Mouse (Mus musculus): ENCODE data around the gene Auts2. TPM values are rescaled to one million over a fixed set of nuclear protein-coding genes. Genes with fewer than 3 reads are reported as not detected.

Auts2 gene
- polyA plus RNA-seq, 1 experiment = 9.2 TPM

DNA sequence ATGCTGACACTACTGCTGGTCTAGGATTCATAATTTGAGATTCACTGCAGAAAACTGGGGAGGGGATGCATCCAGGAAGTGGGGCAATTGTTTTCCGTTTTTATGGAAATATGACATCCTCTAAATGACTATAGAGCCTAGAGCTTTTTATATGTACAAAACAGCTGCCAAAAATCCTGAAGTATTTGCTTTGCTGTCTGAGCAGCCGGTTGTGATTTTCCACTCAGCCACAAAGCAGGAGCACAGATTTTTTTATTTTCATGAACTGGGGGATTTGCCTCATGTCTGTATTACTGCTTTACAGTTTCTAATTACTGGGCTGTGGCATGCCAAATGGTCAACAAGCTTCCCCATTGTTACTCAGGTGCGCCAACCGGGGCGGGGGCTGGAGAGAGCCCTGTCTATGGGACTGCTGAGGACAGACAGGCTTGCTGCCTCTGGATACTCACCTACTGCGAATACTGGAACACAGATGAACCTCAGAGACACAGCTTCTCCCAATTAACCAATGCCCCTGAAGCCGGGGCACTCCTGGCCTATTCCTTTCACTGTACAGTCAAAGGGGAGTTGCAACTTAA, 53.3 kb downstream of the Auts2 start:
- Histone ChIP-seq H3K4me3 (ENCODE audit: insufficient read depth, low read depth, low read length) (no peak overlapping the region), H3K27me3 (replicated peaks; ENCODE audit: control insufficient read depth, insufficient read depth, low read length) (no peaks in the 10 kb centered on the region), H3K27ac (ENCODE audit: insufficient read depth, low read depth, low read length) (no peak overlapping the region), H3K36me3 (ENCODE audit: control insufficient read depth, insufficient read depth, low read length) (no peaks in the 10 kb centered on the region), H3K4me1 (ENCODE audit: control insufficient read depth, insufficient read depth, low read length) (no peaks in the 10 kb centered on the region)
- DNase-seq = no peak
- WGBS = 75% methylated on average over 7 of the region's 7 CpGs
- TF ChIP-seq POLR2A (IDR thresholded peaks at IDR 0.05; ENCODE audit: low read depth, low read length) = no peak
- TF ChIP-seq CTCF (conservative IDR thresholded peaks at IDR 0.05; ENCODE audit: insufficient read depth, insufficient read length, low read depth, low read length) = no peak

GRCm38 (mm10) chr5:132486831-132487230, 56.3 kb downstream of the Auts2 start:
- WGBS = 63% methylated on average over 7 of the region's 7 CpGs
- Histone ChIP-seq H3K36me3 (ENCODE audit: control insufficient read depth, insufficient read depth, low read length) (no peaks in the 10 kb centered on the region), H3K27me3 (replicated peaks; ENCODE audit: control insufficient read depth, insufficient read depth, low read length) (no peaks in the 10 kb centered on the region), H3K4me3 (ENCODE audit: insufficient read depth, low read depth, low read length) (no peak overlapping the region), H3K27ac (ENCODE audit: insufficient read depth, low read depth, low read length) (no peak overlapping the region), H3K4me1 (ENCODE audit: control insufficient read depth, insufficient read depth, low read length) (no peaks in the 10 kb centered on the region)
- DNase-seq = peak; percentile 23
- no peak for TF ChIP-seq CTCF (conservative IDR thresholded peaks at IDR 0.05; ENCODE audit: insufficient read depth, insufficient read length, low read depth, low read length)
- no peak for TF ChIP-seq POLR2A (IDR thresholded peaks at IDR 0.05; ENCODE audit: low read depth, low read length)

- H3K27me3 ChIP-seq (replicated peaks; ENCODE audit: control insufficient read depth, insufficient read depth, low read length) = 0 out of 2 replicates have a peak, but pooled peaks cover under 1% of the 10 kb centered on the region
- TF ChIP-seq POLR2A (IDR thresholded peaks at IDR 0.05; ENCODE audit: low read depth, low read length) = no peak
- TF ChIP-seq CTCF (conservative IDR thresholded peaks at IDR 0.05; ENCODE audit: insufficient read depth, insufficient read length, low read depth, low read length) = no peak
- H3K27ac ChIP-seq (ENCODE audit: insufficient read depth, low read depth, low read length) = no peak overlapping the region
- DNase-seq = no peak
- H3K36me3 ChIP-seq (ENCODE audit: control insufficient read depth, insufficient read depth, low read length) = no peaks in the 10 kb centered on the region
- no peak overlapping the region for H3K4me3 ChIP-seq (ENCODE audit: insufficient read depth, low read depth, low read length)
- H3K4me1 ChIP-seq (ENCODE audit: control insufficient read depth, insufficient read depth, low read length) = no peaks in the 10 kb centered on the region
- 83% methylated on average over 6 of the region's 6 CpGs for WGBS
Measured at GRCm38 (mm10) chr5:132485994-132486393, 57.1 kb downstream of the Auts2 start.

- no peaks in the 10 kb centered on the region for H3K36me3 ChIP-seq (ENCODE audit: control insufficient read depth, insufficient read depth, low read length)
- WGBS = 73% methylated on average over 3 of the region's 3 CpGs
- H3K4me1 ChIP-seq (ENCODE audit: control insufficient read depth, insufficient read depth, low read length) = no peaks in the 10 kb centered on the region
- 0 out of 2 replicates have a peak, but pooled peaks cover 1% of the 10 kb centered on the region for H3K27me3 ChIP-seq (replicated peaks; ENCODE audit: control insufficient read depth, insufficient read depth, low read length)
- no peak for TF ChIP-seq POLR2A (IDR thresholded peaks at IDR 0.05; ENCODE audit: low read depth, low read length)
- no peak for TF ChIP-seq CTCF (conservative IDR thresholded peaks at IDR 0.05; ENCODE audit: insufficient read depth, insufficient read length, low read depth, low read length)
- no peak overlapping the region for H3K27ac ChIP-seq (ENCODE audit: insufficient read depth, low read depth, low read length)
- H3K4me3 ChIP-seq (ENCODE audit: insufficient read depth, low read depth, low read length) = no peak overlapping the region
- no peak for DNase-seq
Measured at GRCm38 (mm10) chr5:132485448-132485847, 57.7 kb downstream of the Auts2 start.

DNA sequence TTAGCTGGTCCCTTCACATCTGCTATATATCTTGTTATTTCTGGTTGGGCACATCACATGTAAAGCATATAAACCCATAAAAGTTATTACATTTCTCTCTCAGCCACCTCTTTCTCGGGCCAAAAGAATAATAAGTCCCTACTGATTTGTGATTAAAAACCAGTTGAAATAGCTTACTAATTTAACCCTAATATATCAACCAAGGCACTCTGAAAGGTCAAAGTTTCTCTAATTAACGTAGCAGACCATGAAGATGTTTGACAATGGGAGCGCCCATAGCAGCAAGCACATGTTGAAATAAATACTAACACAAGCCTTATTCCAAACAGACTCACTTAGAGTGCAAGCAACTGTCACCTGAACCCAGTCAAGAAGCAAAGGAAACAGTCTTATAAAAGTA, 61.7 kb downstream of the Auts2 start:
- Histone ChIP-seq H3K4me3 (ENCODE audit: insufficient read depth, low read depth, low read length) (no peak overlapping the region), H3K4me1 (ENCODE audit: control insufficient read depth, insufficient read depth, low read length) (no peaks in the 10 kb centered on the region), H3K27me3 (replicated peaks; ENCODE audit: control insufficient read depth, insufficient read depth, low read length) (0 out of 2 replicates have a peak, but pooled peaks cover 1% of the 10 kb centered on the region), H3K36me3 (ENCODE audit: control insufficient read depth, insufficient read depth, low read length) (no peaks in the 10 kb centered on the region), H3K27ac (ENCODE audit: insufficient read depth, low read depth, low read length) (no peak overlapping the region)
- WGBS = 44% methylated on average over 3 of the region's 3 CpGs
- TF ChIP-seq POLR2A (IDR thresholded peaks at IDR 0.05; ENCODE audit: low read depth, low read length) = no peak
- no peak for TF ChIP-seq CTCF (conservative IDR thresholded peaks at IDR 0.05; ENCODE audit: insufficient read depth, insufficient read length, low read depth, low read length)
- DNase-seq = peak; percentile 63

DNA sequence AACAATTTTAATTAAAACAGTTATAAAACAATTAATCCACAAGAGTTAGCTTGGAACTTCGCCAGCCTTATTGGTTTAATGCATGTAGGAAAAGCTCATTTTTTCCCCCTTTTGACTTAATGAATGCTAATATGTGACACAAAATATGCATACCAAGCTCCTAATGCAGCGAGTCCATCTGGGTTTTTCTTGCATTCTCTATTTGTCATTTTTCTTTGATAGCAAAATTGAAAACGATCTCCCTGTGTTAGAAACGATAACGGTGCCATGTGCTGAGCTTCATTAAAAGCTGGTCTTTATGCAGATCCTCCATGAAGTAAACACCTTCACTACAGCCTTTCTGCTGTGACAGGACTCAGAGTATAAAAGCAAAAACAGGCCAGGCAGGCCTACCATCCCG, 62.7 kb downstream of the Auts2 start:
- no peak for DNase-seq
- TF ChIP-seq CTCF (conservative IDR thresholded peaks at IDR 0.05; ENCODE audit: insufficient read depth, insufficient read length, low read depth, low read length) (no peak), POLR2A (IDR thresholded peaks at IDR 0.05; ENCODE audit: low read depth, low read length) (no peak)
- H3K27ac ChIP-seq (ENCODE audit: insufficient read depth, low read depth, low read length) = no peak overlapping the region

DNA sequence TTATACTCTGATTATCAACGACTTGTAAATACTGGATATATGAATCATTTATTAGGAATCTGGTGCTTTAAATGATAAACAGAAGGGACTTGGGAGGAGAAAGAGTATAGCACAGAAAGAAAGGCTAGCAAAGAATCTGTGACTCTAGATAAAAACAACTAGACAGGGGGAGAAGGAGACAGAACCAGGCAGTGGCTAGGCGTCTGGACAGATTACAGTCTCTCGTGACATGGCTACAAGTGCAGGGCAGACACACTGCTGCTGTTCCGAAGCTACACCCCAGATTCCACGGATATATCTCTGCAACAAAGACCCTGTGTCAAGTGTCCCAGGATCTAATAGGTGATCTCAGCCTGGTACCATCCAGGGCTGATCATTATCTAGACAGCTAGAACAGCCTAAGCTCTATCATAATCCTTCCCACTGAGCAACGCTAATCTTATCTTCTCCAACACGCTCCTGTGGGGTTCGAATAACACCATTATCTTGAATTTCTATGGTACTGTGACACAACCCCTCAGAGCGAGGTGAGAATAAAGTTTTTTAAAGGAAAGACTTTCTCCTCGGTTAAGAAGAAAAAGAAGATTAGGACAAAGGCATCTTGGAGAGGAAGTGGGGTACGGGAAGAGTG, 63.8 kb downstream of the Auts2 start:
- Histone ChIP-seq H3K4me1 (ENCODE audit: control insufficient read depth, insufficient read depth, low read length) (no peaks in the 10 kb centered on the region), H3K27ac (ENCODE audit: insufficient read depth, low read depth, low read length) (no peak overlapping the region), H3K27me3 (replicated peaks; ENCODE audit: control insufficient read depth, insufficient read depth, low read length) (0 out of 2 replicates have a peak, but pooled peaks cover 1% of the 10 kb centered on the region), H3K4me3 (ENCODE audit: insufficient read depth, low read depth, low read length) (no peak overlapping the region), H3K36me3 (ENCODE audit: control insufficient read depth, insufficient read depth, low read length) (no peaks in the 10 kb centered on the region)
- TF ChIP-seq POLR2A (IDR thresholded peaks at IDR 0.05; ENCODE audit: low read depth, low read length) (no peak), CTCF (conservative IDR thresholded peaks at IDR 0.05; ENCODE audit: insufficient read depth, insufficient read length, low read depth, low read length) (no peak)
- no peak for DNase-seq
- WGBS = 84% methylated on average over 11 of the region's 11 CpGs

More for the DNA sequence above, 62.7 kb downstream of the Auts2 start:
- H3K4me3 ChIP-seq (ENCODE audit: insufficient read depth, low read depth, low read length) = no peak overlapping the region
- no peaks in the 10 kb centered on the region for H3K4me1 ChIP-seq (ENCODE audit: control insufficient read depth, insufficient read depth, low read length)
- 62% methylated on average over 6 of the region's 6 CpGs for WGBS
- H3K36me3 ChIP-seq (ENCODE audit: control insufficient read depth, insufficient read depth, low read length) = no peaks in the 10 kb centered on the region
- H3K27me3 ChIP-seq (replicated peaks; ENCODE audit: control insufficient read depth, insufficient read depth, low read length) = 0 out of 2 replicates have a peak, but pooled peaks cover 1% of the 10 kb centered on the region

Measured in kidney, adult 2 months (tissue).